Mouse (Mus musculus) limb, embryonic 14.5 days (tissue): ENCODE measurements around the gene Gpr180. TPM values are rescaled to one million over a fixed set of nuclear protein-coding genes. Genes with fewer than 3 reads are reported as not detected.
"Not testable (repeated sequence)": the region's sequence is repeated elsewhere in the genome, so short reads cannot be mapped to it uniquely, and the experiment has no call there.

Experiments
- ATAC-seq: fragments of 200-750 bp; cut with Nextera tagmentation; 2 replicates; pipeline ENCODE4 v1.8.0; 2017; ENCODE audit warnings: low read depth, moderate number of reproducible peaks, moderate TSS enrichment; ENCODE audit not compliant: low FRiP score
- DNase-seq: peaks from one replicate; pipeline ENCODE4 v3.0.0-alpha.2; 2015; ENCODE audit warnings: low spot score
- H3K27ac ChIP-seq: fragments of 300-500 bp; sonication (generic); replicated peaks from 2 replicates; pipeline ENCODE4 v1.5.1; 2014; ENCODE audit warnings: low read depth, mild to moderate bottlenecking, low read length, moderate library complexity, mixed read lengths
- H3K27me3 ChIP-seq: fragments of 300-500 bp; sonication (generic); 2 replicates; pipeline ENCODE4 v1.6.1; 2014; ENCODE audit warnings: low read length, mixed read lengths; ENCODE audit not compliant: control insufficient read depth, insufficient read depth
- H3K36me3 ChIP-seq: fragments of 300-500 bp; sonication (generic); 2 replicates; pipeline ENCODE4 v1.6.1; 2014; ENCODE audit warnings: mild to moderate bottlenecking, low read length, moderate library complexity, mixed read lengths; ENCODE audit not compliant: control insufficient read depth, insufficient read depth
- H3K4me1 ChIP-seq: fragments of 300-500 bp; sonication (generic); 2 replicates; pipeline ENCODE4 v1.6.1; 2014; ENCODE audit warnings: antibody characterized with exemption, low read length, mixed read lengths; ENCODE audit not compliant: control insufficient read depth, insufficient read depth
- H3K4me2 ChIP-seq: fragments of 300-500 bp; sonication (generic); replicated peaks from 2 replicates; pipeline ENCODE4 v1.6.1; 2014; ENCODE audit warnings: low read depth, mild to moderate bottlenecking, low read length, moderate library complexity; ENCODE audit not compliant: severe bottlenecking
- H3K4me3 ChIP-seq: fragments of 300-500 bp; sonication (generic); replicated peaks from 2 replicates; pipeline ENCODE4 v1.5.1; 2014; ENCODE audit warnings: low read length
- H3K9ac ChIP-seq: fragments of 300-500 bp; sonication (generic); 2 replicates; pipeline ENCODE4 v1.6.1; 2014; ENCODE audit warnings: mild to moderate bottlenecking, low read depth, low read length, moderate library complexity; ENCODE audit not compliant: severe bottlenecking
- H3K9me3 ChIP-seq: fragments of 300-500 bp; sonication (generic); 2 replicates; pipeline ENCODE4 v1.6.1; 2016; ENCODE audit warnings: low read length; ENCODE audit not compliant: control insufficient read depth
- POLR2A ChIP-seq: fragments of 200-500 bp; IDR thresholded peaks from 2 replicates; pipeline ENCODE4 v1.8.0; 2012; ENCODE audit warnings: inconsistent platforms, mild to moderate bottlenecking, moderate library complexity, borderline replicate concordance; ENCODE audit not compliant: insufficient read depth, insufficient read length; ENCODE audit errors: extremely low read depth
- WGBS: fragments of 180-500 bp; shearing (Covaris S2); extraction: QIAGEN DNeasy Blood & Tissue Kit; methylation state at CpG from one replicate; pipeline ENCODE4 v1.1.7; 2014; 5-methylcytosine and 5-hydroxymethylcytosine counted together
- polyA plus RNA-seq, 2 experiments: library from polyadenylated mRNA; depleted of rRNA in 1 of 2; stranded (reverse) in 1 of 2; unstranded in 1 of 2; fragments of >200 nt; fragmentation: Nextera tagmentation in 1 of 2; extraction: Ambion mirVana in 1 of 2; gene quantifications; 2 replicates each; pipeline versions ENCODE4 v1.2.1 to v1.2.3; 2012 to 2014

The Gpr180 gene
- polyA plus RNA-seq, 2 experiments: 60.8 to 84.5 TPM

- no peak overlapping the region for H3K9ac ChIP-seq
- no peaks in the 10 kb centered on the region for H3K9me3 ChIP-seq
- ATAC-seq (no peak), DNase-seq (no peak)
- H3K4me3 ChIP-seq: no peak overlapping the region
- no peak for TF ChIP-seq POLR2A
- no peak overlapping the region for H3K27ac ChIP-seq
- H3K27me3 ChIP-seq: no peaks in the 10 kb centered on the region
- 94% methylated on average over 13 of the region's 13 CpGs for WGBS
- no peak overlapping the region for H3K4me2 ChIP-seq
- no peaks in the 10 kb centered on the region for H3K4me1 ChIP-seq
- peaks cover 23% of the 10 kb centered on the region for H3K36me3 ChIP-seq
Measured at GRCm38 (mm10) chr14:118148046-118148445, 11.1 kb downstream of the Gpr180 start.

GRCm38 (mm10) chr14:118148554-118148953 is 11.6 kb downstream of the Gpr180 start:
- no peak for TF ChIP-seq POLR2A
- no peaks in the 10 kb centered on the region for H3K9me3 ChIP-seq
- H3K4me3 ChIP-seq: no peak overlapping the region
- no peak for DNase-seq
- peaks cover 23% of the 10 kb centered on the region for H3K36me3 ChIP-seq
- no peaks in the 10 kb centered on the region for H3K4me1 ChIP-seq
- H3K27ac ChIP-seq: no peak overlapping the region
- WGBS: 88% methylated on average over 10 of the region's 10 CpGs
- no peak overlapping the region for H3K9ac ChIP-seq
- H3K4me2 ChIP-seq: no peak overlapping the region
- no peaks in the 10 kb centered on the region for H3K27me3 ChIP-seq
- ATAC-seq: no peak

- Histone ChIP-seq H3K27me3 (no peaks in the 10 kb centered on the region), H3K9me3 (no peaks in the 10 kb centered on the region), H3K4me1 (no peaks in the 10 kb centered on the region), H3K36me3 (peaks cover 41% of the 10 kb centered on the region), H3K9ac (no peak overlapping the region), H3K27ac (no peak overlapping the region), H3K4me3 (no peak overlapping the region), H3K4me2 (no peak overlapping the region)
- WGBS: 83% methylated on average over 26 of the region's 26 CpGs
- DNase-seq (no peak), ATAC-seq (no peak)
- TF ChIP-seq POLR2A: no peak
Measured at GRCm38 (mm10) chr14:118150656-118151551, 13.9 kb downstream of the Gpr180 start.

DNA sequence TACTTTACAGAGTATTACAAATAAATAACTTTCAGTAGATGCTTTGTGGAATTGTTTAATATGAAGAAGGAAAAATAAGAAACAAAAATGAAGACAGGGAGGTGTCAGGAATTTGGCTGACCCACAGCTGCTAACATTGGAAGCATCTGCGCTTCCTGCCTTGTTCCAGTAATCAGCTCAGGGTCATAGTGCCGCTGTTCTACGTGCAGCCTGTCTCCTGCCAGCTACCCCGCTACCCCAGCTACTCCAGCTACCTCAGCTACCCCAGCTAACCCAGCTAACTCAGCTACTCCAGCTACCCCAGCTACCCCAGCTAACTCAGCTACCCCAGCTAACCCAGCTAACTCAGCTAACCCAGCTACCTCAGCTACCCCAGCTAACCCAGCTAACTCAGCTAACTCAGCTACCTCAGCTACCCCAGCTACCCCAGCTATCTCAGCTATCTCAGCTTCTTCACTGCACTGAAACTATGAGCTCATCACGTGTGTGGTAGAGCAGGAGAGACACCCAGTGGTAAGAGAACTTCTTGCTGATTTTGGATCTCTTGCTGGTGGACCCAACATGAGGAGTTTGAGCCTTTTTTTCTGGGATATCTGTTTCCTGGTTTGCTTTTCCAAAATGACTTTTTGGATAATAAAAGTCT is 14.8 kb downstream of the Gpr180 start:
- H3K36me3 ChIP-seq: peaks cover 46% of the 10 kb centered on the region
- H3K9me3 ChIP-seq: no peaks in the 10 kb centered on the region
- no peak for ATAC-seq
- no peak overlapping the region for H3K9ac ChIP-seq
- H3K4me2 ChIP-seq: no peak overlapping the region
- no peaks in the 10 kb centered on the region for H3K27me3 ChIP-seq
- DNase-seq: no peak
- 71% methylated on average over 5 of the region's 5 CpGs for WGBS
- no peaks in the 10 kb centered on the region for H3K4me1 ChIP-seq
- no peak overlapping the region for H3K4me3 ChIP-seq
- H3K27ac ChIP-seq: no peak overlapping the region
- no peak for TF ChIP-seq POLR2A

GRCm38 (mm10) chr14:118152294-118152651 is 15.3 kb downstream of the Gpr180 start:
- no peak for DNase-seq
- Histone ChIP-seq H3K36me3 (peaks cover 44% of the 10 kb centered on the region), H3K4me3 (no peak overlapping the region), H3K4me1 (no peaks in the 10 kb centered on the region), H3K27ac (no peak overlapping the region), H3K4me2 (no peak overlapping the region), H3K9ac (no peak overlapping the region), H3K9me3 (no peaks in the 10 kb centered on the region), H3K27me3 (no peaks in the 10 kb centered on the region)
- 92% methylated on average over 8 of the region's 8 CpGs for WGBS
- no peak for ATAC-seq
- no peak for TF ChIP-seq POLR2A

DNA sequence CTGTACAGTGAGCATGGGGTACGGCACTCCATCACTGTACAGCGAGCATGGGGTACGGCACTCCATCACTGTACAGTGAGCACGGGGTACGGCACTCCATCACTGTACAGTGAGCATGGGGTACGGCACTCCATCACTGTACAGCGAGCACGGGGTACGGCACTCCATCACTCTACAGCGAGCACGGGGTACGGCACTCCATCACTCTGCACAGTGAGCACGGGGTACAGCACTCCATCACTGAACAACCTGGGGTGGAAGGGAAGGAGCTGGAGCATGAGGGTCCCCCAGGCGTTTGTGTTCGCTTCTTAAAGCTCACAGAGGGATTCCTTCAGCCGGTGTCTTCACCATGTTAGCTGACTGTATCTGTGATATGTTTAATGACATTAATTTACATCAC is 19.1 kb downstream of the Gpr180 start:
- not testable (repeated sequence) for H3K9me3 ChIP-seq, H3K27me3 ChIP-seq, H3K4me2 ChIP-seq, ATAC-seq, H3K4me1 ChIP-seq, H3K4me3 ChIP-seq, H3K9ac ChIP-seq, DNase-seq, H3K27ac ChIP-seq
- H3K36me3 ChIP-seq: peaks cover 60% of the 10 kb centered on the region
- WGBS: 97% methylated on average over 15 of the region's 16 CpGs
